Mouse (Mus musculus) CH12.LX (cell line): ENCODE results near the gene Ndufv1. TPM values are rescaled to one million over a fixed set of nuclear protein-coding genes. Genes with fewer than 3 reads are reported as not detected.
"Not testable (repeated sequence)": the region's sequence is repeated elsewhere in the genome, so short reads cannot be mapped to it uniquely, and the experiment has no call there.

Experiments used
- DNase-seq: peaks from one replicate; pipeline ENCODE4 v3.0.0-alpha.2; 2013; ENCODE audit errors: extremely low read depth
- H3K27ac ChIP-seq: 2 replicates; pipeline ENCODE4 v1.5.1; 2012; ENCODE audit warnings: low read depth, mild to moderate bottlenecking, control low read depth, moderate library complexity; ENCODE audit not compliant: insufficient read depth
- H3K27me3 ChIP-seq: replicated peaks from 2 replicates; pipeline ENCODE3; 2012; ENCODE audit warnings: inconsistent platforms
- H3K36me3 ChIP-seq, 2 experiments: replicated peaks in 1 of 2; 2 replicates each; pipeline versions ENCODE3 to v1.6.1; 2012; ENCODE audit warnings: inconsistent platforms in 1 of 2, low read length in 1 of 2, mild to moderate bottlenecking in 1 of 2, mixed read lengths in 1 of 2, moderate library complexity in 1 of 2; ENCODE audit not compliant: control insufficient read depth in 1 of 2, insufficient read depth in 1 of 2
- H3K4me1 ChIP-seq, 2 experiments: 2 replicates each; pipeline ENCODE4 v1.6.1; 2012; ENCODE audit warnings: inconsistent platforms in 1 of 2, moderate library complexity in 1 of 2; ENCODE audit not compliant: insufficient read depth in 2 of 2, control insufficient read depth in 1 of 2
- H3K4me2 ChIP-seq: 2 replicates; pipeline ENCODE4 v1.6.1; 2012; ENCODE audit warnings: low read depth, mild to moderate bottlenecking, control low read depth; ENCODE audit not compliant: poor library complexity, insufficient read depth, severe bottlenecking
- H3K4me3 ChIP-seq, 3 experiments: fragments of 150-350 bp in 1 of 3; sonication (generic) in 1 of 3; replicated peaks in 1 of 3; 2 replicates each; pipeline versions ENCODE3 to v1.5.1; 2011 to 2012; ENCODE audit warnings: low read depth in 2 of 3, low read length in 2 of 3, mild to moderate bottlenecking in 2 of 3, moderate library complexity in 2 of 3, control low read depth in 1 of 3, improper control_type of control experiment in 1 of 3, inconsistent platforms in 1 of 3, mixed read lengths in 1 of 3; ENCODE audit not compliant: poor library complexity in 1 of 3
- H3K79me2 ChIP-seq: replicated peaks from 2 replicates; pipeline ENCODE4 v1.6.1; 2012; ENCODE audit warnings: mild to moderate bottlenecking, moderate library complexity; ENCODE audit not compliant: control insufficient read depth, poor library complexity, insufficient read depth, severe bottlenecking; ENCODE audit errors: extremely low read depth
- H3K9ac ChIP-seq: 2 replicates; pipeline ENCODE4 v1.6.1; 2012; ENCODE audit warnings: low read depth, mild to moderate bottlenecking, control low read depth, moderate library complexity; ENCODE audit not compliant: insufficient read depth
- H3K9me3 ChIP-seq: replicated peaks from 2 replicates; pipeline ENCODE3; 2012; ENCODE audit warnings: low read length, inconsistent platforms, mixed read lengths
- CHD1 ChIP-seq: IDR thresholded peaks from 2 replicates; pipeline ENCODE4 v1.6.1; 2012; ENCODE audit warnings: low read depth, low read length, improper control_type of control experiment, inconsistent platforms
- ELF1 ChIP-seq: IDR thresholded peaks from 2 replicates; pipeline ENCODE4 v1.6.1; 2014; ENCODE audit warnings: low read depth, mild to moderate bottlenecking, inconsistent platforms, low read length, improper control_type of control experiment
- MYC ChIP-seq: IDR thresholded peaks from 2 replicates; pipeline ENCODE4 v1.6.1; 2011; ENCODE audit warnings: low read depth, mild to moderate bottlenecking, improper control_type of control experiment, low read length
- NRF1 ChIP-seq: IDR thresholded peaks from 2 replicates; pipeline ENCODE4 v1.6.1; 2014; ENCODE audit warnings: low read depth, mild to moderate bottlenecking, inconsistent platforms, low read length, improper control_type of control experiment, moderate library complexity
- SMC3 ChIP-seq: IDR thresholded peaks from 2 replicates; pipeline ENCODE4 v1.6.1; 2011; ENCODE audit warnings: low read depth, low read length, improper control_type of control experiment
- UBTF ChIP-seq: IDR thresholded peaks from 2 replicates; pipeline ENCODE4 v1.6.1; 2012; ENCODE audit warnings: low read depth, mild to moderate bottlenecking, inconsistent platforms, low read length, improper control_type of control experiment, moderate library complexity
- ZNF384 ChIP-seq: IDR thresholded peaks from 2 replicates; pipeline ENCODE4 v1.6.1; 2012; ENCODE audit warnings: low read depth, low read length, improper control_type of control experiment, inconsistent platforms
- dilution Hi-C: fragments of 300-500 bp; cut with MboI; formaldehyde crosslinking; loops from 2 replicates; pipeline ENCODE4 v1.14.3; 2020; ENCODE audit warnings: low sequenced_read_pairs; ENCODE audit not compliant: extremely low pct_unique_long_range_greater_than_20kb, extremely low pct_ligation_motif_present
- in situ Hi-C: fragments of 300-500 bp; cut with MboI; formaldehyde crosslinking; loops from 3 replicates; pipeline ENCODE4 v1.14.3; 2019; ENCODE audit warnings: low sequenced_read_pairs, low pct_ligation_motif_present, low pct_unique_long_range_greater_than_20kb, mixed read lengths
- polyA plus RNA-seq: library from polyadenylated mRNA; unstranded; fragments of >175 nt; gene quantifications from 2 replicates; pipeline ENCODE4 v1.2.1, GENCODE M21; 2012; ENCODE audit warnings: low read depth; ENCODE audit not compliant: insufficient read length
- total RNA-seq, 2 experiments: library from RNA; depleted of rRNA; stranded (reverse); fragments of 300-350 nt in 1 of 2; fragments of >200 nt in 1 of 2; gene quantifications; 2 replicates each; pipeline ENCODE4 v1.2.3; 2012 to 2014

Gene Ndufv1
- total and polyA plus RNA-seq, 3 experiments: 119 to 183 (median 133) TPM

- DNase-seq: no peak
- dilution Hi-C loops (no loop called here), in situ Hi-C loops (no loop called here)
- no peaks in the 10 kb centered on the region for H3K27me3 ChIP-seq
- peaks cover 4% of the 10 kb centered on the region; the same call in 1 of the 2 replicates for H3K79me2 ChIP-seq
- H3K4me3 ChIP-seq: no peak overlapping the region
- H3K36me3 ChIP-seq: no peaks in the 10 kb centered on the region
- peaks cover 5 to 20% of the 10 kb centered on the region in 2 experiments; a peak in 3 of 4 replicates for H3K4me1 ChIP-seq
- H3K9ac ChIP-seq: no peak overlapping the region
- no peak overlapping the region for H3K4me2 ChIP-seq
- peaks cover 16% of the 10 kb centered on the region for H3K9me3 ChIP-seq
- H3K27ac ChIP-seq: no peak overlapping the region
- no peak for TF ChIP-seq MYC
- TF ChIP-seq CHD1: no peak
- TF ChIP-seq ELF1: no peak
- no peak for TF ChIP-seq ZNF384
- no peak for TF ChIP-seq SMC3
- TF ChIP-seq UBTF: no peak
- TF ChIP-seq NRF1: no peak
Observed at GRCm38 (mm10) chr19:4042124-4042523, 29.5 kb upstream of the Ndufv1 start.

DNA sequence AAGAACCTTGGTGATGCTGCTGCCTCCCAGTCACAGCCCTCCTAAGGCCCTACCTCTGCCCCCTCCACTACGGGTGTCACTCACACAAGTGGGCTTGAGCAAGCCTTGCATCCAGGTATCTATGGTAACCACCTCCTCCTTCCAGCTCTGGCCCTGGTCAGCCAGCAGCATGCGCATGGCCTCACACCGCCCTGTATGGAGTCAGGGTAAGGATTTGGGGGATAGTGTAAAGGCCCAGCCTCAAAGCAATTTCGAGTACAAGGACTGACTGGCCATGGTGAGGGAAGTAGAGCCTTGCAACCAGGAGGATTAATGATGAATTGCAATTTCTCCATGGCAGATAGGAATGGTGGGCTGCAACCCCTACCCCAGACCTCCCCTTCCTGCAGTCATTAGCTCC, 28.9 kb upstream of the Ndufv1 start:
- Histone ChIP-seq H3K9me3 (peaks cover 16% of the 10 kb centered on the region), H3K4me1 (peaks cover 3 to 14% of the 10 kb centered on the region in 2 experiments; a peak in 3 of 4 replicates)
- H3K79me2 ChIP-seq, H3K9ac ChIP-seq, H3K27ac ChIP-seq, H3K4me3 ChIP-seq, dilution Hi-C loops, H3K36me3 ChIP-seq, in situ Hi-C loops, H3K27me3 ChIP-seq, H3K4me2 ChIP-seq, DNase-seq: not testable (repeated sequence)

DNA sequence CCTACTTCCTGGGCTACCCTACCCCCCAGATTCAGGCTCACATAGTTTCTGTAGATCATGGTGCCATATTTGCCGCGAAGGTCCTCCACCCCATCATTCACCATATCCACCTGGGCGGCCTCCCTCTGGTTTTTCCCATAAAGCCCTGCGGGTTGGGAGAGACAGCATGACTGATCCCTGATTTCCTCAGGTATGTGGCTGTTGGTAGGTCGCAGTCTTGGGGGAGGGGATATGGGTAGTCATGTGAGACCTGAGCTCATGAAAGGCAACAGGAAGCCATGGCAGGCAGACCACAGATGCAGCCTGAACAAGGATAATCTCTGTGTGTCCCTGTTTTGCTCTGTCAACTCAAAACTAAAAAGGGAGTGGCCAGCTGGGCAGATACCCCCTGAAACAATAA, 28.3 kb upstream of the Ndufv1 start:
- H3K27ac ChIP-seq, H3K4me2 ChIP-seq, dilution Hi-C loops, H3K9ac ChIP-seq, H3K79me2 ChIP-seq, DNase-seq, H3K27me3 ChIP-seq, in situ Hi-C loops, H3K36me3 ChIP-seq, H3K4me3 ChIP-seq: not testable (repeated sequence)
- H3K9me3 ChIP-seq: peaks cover 16% of the 10 kb centered on the region
- peaks cover 2 to 15% of the 10 kb centered on the region in 2 experiments; a peak in 3 of 4 replicates for H3K4me1 ChIP-seq
